Mouse (Mus musculus) heart, adult 9 months (tissue): ENCODE data around the gene Pla2g4a.
A peak's percentile ranks its signal among the peaks of the same experiment; 100 is the strongest.

Experiments used
- DNase-seq, 2 experiments: peaks; one replicate each; pipeline ENCODE4 v3.0.0; 2022; ENCODE audit warnings: low spot score in 2 of 2

Pla2g4a gene

DNA sequence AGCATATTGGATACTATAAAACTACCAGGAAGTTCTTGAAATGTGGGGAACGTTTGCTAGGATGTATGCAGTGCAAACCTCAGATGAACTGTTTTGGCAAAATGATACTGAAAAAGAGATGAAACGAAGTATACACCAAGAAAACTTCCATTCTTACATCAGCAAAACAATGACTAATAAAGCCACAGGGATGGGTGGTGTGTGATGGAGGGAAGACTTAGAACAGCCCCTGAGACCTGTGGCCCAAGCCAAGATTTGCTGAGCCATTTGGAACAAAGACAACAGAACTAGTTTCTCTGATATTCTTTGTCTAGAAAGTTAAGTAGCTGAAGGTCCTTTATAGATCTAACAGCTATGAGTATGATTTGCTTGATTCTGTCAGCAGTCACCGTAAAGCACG is 105.5 kb downstream of the Pla2g4a start:
- peak in 1 of 2 experiments; percentile 36 for DNase-seq

DNA sequence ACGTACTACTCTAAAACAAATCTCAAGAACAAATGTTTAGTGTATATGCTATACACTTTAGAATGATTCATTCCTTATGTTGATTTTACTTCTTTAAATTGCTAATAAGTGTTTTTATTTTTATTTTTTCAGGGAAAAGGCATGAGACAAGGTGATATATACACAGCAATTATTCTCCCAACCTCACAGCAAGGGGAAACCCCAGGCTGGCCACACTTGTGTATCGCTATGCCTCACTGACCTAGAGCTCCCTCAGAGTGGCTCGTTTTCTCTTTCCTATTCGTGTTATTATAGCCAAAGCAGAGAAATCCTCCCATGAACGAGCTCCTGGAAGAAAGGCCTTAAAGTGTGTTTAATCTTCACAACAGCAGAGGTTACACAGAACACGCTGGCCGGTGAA is 106.2 kb downstream of the Pla2g4a start:
- DNase-seq: no peak

DNA sequence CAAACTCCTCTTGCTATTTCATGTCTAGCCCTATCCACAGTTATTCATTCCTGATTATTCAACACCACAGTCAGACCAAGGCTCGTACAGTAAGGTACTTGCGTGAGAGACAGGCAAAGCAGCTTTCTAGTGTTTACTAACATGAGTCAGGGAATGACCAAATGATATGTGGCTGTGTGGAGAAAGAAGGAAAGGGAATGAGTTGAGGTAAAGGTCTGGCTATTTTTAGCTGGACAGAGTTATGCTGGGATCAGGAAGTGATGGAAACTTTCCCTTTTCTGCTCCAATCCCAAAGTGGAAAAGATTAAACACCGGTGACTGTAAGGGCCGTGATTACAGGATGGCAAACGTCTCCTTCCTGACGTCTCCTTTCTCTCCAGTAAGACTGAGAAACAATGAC is 114.4 kb downstream of the Pla2g4a start:
- no peak for DNase-seq

DNA sequence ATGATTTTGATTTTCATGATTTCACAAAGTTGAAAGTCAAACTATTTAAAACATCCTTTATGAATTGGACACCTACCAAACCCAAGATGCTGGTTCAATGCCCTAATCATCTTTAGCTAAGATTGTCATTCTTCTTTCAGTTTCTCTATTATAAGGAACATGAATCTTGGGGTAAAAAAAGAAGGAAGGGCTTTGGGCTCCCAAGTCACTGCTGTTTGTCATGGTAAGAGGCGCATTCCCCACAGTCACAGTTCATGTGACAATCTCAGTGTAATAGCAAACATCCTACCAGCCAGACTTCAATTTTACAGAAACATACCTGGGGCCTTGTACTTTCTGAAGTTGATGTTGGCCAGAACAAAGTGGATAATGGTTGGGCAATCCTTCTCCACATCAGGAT is 119.2 kb downstream of the Pla2g4a start:
- no peak for DNase-seq

DNA sequence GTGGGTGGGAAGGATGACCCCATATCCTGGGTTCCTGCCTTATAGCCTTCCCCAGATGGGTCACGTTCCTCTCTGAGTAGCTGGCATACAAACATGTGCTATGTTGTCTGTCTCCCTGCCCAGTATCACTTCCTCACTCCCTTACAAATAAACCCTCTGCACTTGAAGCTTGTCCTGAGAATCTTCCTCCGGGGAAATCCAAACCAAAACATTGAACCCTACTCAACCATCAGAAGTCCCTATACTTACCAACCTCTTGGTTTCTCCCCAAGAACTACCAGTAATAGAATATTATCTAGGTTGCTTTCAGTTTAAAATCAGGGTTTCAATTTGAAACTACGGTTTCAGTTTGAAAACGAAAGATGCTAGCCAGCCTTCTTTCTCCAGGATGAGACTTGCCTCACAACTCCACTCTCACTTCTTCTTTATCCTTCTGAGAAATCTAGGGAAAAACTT is 120.1 kb downstream of the Pla2g4a start:
- DNase-seq: peak in 1 of 2 experiments; percentile 31

DNA sequence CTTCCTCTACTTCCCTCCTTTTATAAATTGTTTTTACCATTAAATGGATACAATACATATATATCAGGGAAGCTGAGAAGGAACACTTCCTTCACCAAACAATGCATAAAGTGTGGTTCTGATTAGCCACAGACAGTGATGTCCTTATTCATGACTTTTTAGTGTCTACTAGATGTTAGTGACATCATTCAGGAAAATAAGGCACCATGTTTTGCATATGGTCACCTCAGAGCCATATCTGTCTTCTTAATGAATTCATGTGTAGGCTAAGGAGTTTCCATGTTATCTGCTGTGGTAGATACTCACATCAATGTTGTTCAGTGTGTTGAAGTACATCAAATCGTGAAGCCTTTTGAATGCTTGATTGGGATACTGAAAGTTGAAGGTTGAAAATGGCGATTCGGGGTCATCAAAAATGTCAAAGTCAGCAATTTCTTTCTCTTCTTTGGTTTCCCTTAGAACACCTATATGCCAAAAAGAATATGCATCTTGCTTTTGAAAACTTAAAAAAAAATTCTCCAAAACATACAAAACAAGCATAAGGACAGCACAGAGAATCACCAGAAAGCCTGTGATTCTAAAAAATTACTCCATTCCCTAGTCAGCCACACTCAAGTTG is 120.7 kb downstream of the Pla2g4a start:
- no peak for DNase-seq

DNA sequence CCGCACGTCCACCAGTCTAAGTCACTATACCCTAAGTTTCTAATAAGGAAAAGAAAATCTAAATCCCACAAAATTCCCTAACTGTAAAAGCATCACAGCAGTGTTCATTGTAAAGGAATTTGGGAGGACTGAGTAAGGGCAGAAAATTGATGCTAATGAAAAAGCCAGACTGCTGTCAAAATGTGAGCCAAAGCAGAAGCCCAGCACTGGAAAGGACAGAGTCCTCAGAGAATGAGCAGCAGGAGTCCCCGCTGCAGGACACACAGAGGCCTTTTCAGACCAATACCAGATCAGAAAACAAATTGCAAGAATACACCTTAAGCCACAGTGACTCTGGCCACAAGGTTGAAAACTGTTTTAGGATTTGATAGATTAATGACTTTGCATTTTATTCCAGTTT is 124.6 kb downstream of the Pla2g4a start:
- DNase-seq: no peak

DNA sequence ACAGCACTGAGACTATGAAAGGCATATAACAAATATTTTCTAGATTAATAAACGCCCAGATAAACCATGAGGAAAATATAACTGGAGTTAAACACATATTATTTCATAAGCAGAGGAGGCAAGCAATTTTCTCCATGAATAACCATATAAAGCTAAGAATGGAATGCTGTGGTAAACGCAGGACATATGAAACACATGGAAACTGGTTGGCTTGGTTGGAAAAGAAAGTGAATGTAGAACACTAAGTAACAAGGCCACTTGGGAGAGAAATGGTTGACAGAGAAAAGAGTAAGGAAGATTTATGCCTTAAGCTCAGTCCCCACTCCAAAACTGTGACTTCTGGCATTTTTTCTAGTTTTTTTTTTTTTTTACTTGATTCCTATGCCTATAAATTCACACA is 127.2 kb downstream of the Pla2g4a start:
- no peak for DNase-seq

DNA sequence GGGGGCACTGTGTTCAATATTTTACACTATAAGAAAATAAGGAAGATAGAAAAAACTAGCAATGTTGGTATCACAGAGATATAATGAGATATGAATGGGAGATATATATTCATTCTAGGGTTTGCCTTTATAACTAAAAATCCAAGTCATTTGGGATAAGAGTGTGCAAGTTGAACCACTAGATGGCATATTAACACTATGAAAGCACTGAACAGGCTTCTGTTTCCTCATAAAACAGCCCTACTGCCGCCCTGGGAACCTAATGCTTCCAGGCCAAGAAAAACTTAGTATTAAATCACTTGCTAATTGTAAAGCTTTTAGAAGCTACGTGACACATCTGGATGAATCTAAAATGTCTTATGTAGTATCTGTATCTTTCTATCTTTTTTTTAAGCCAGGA is 128.1 kb downstream of the Pla2g4a start:
- peak in 1 of 2 experiments; percentile 17 for DNase-seq

DNA sequence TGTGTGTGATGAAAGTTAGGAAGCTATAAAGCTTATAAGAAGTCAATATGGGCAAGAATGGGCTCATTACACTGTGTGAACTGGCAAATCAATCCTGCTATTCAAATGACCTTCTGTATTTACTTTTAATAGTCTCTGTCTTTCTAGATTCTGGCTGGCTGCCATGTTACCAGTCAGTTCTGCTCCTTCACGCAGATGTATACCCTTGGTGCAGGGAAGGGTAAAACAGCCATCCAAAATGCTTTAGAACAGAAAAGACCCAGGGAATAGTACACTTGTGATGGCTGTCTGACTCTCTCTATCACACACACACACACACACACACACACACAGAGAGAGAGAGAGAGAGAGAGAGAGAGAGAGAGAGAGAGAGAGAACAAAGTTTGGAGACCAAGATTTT is 128.6 kb downstream of the Pla2g4a start:
- DNase-seq: no peak

DNA sequence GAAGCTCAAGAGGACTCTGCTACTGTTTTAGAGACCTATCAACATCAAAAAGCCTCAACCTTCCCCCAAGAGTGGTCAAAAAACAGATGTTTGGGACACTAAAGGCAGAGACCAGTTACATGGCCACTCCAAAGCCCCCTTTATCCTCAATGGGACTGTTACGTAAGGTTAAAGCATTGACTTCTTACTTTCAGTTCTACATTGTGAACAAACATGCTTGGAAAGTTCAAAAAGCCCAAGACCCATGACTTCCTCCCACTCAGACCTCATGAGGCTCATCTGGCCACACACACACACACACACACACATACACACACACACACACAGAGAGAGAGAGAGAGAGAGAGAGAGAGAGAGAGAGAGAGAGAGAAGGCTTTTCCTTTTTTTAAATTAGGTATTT is 130.0 kb downstream of the Pla2g4a start:
- DNase-seq: no peak

DNA sequence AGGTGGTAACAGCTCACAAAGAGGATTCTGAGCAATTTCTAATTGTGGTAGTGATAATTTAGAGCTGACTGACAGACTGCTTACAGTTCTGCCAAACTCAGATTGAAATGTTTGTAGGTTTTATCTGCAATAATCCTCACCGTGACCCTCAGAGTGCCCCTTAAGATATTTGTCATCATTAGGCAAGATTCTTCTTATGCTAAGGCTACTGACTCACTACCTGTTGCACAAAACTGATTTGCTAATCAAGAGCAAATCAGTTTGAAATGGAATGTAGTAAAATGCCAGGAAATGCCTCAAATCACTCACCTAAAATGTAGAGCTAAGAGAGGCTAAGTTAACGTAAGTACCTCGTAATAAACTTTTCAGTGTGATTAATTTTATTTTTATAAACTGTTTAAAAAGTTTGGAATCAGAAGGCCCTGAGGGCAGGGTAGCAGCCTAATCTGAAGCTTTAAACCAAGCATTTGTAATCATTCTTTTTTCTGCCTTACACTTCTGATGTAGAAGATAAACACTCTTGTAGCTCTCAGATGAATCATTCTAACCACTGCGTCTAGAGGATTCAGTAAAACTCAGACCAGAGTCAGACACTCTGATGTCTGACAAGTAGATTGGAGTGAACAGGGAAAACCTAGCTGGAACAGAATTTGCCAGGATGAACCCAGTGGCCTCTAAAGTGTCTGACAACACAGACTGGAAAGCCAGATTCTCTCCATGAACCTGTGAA is 147.3 kb downstream of the Pla2g4a start:
- no peak for DNase-seq

DNA sequence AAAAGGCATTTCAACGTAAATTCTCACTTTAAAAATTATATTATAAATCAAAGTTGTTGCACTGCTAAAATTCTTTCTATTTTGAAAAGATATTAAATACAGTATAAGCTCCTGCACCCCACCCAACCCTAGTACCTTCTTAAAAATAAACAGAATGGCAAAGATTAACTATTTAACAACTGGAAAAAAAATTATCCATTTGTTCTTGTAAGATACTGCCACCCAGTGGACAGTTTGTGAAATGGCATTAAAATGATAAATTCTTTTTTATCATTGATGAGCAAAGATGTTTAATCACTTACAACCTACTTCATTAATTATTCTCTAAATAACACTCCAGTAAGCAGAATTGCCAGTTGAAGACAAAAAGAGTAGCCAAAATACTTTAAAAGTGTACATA is 151.6 kb downstream of the Pla2g4a start:
- DNase-seq: no peak
